Mouse (Mus musculus) brain, embryonic 14.5 days (tissue): Measurements from ENCODE around the gene Ppt2. TPM values are rescaled to one million over a fixed set of nuclear protein-coding genes. Genes with fewer than 3 reads are reported as not detected.
A peak's percentile ranks its signal among the peaks of the same experiment; 100 is the strongest.

ENCODE experiments used
- DNase-seq: peaks from one replicate; pipeline ENCODE4 v3.0.0-alpha.2; 2011; ENCODE audit warnings: low read depth
- CTCF ChIP-seq: fragments of 200-500 bp; IDR thresholded peaks from 2 replicates; pipeline ENCODE4 v1.5.1; 2012; ENCODE audit warnings: inconsistent platforms, mild to moderate bottlenecking, moderate library complexity, borderline replicate concordance; ENCODE audit not compliant: insufficient read depth, insufficient read length; ENCODE audit errors: extremely low read depth
- POLR2A ChIP-seq: fragments of 200-500 bp; IDR thresholded peaks from 2 replicates; pipeline ENCODE4 v1.6.1; 2012; ENCODE audit warnings: mild to moderate bottlenecking, inconsistent platforms, borderline replicate concordance; ENCODE audit not compliant: poor library complexity, insufficient read depth, insufficient read length, severe bottlenecking; ENCODE audit errors: extremely low read depth
- polyA plus RNA-seq: library from polyadenylated mRNA; depleted of rRNA; stranded (reverse); fragments of >200 nt; gene quantifications from 2 replicates; pipeline ENCODE4 v1.2.3, GENCODE M21; 2012

The Ppt2 gene
- polyA plus RNA-seq, 1 experiment: 31.7 TPM

GRCm38 (mm10) chr17:34629221-34629751 is 976 bp upstream of the Ppt2 start, which contains the start of gene Prrt1:
TSS of gene Prrt1 (plus strand) at chr17:34629533.
- TF ChIP-seq POLR2A (no peak), CTCF (no peak)
- peak; percentile 92 for DNase-seq

DNA sequence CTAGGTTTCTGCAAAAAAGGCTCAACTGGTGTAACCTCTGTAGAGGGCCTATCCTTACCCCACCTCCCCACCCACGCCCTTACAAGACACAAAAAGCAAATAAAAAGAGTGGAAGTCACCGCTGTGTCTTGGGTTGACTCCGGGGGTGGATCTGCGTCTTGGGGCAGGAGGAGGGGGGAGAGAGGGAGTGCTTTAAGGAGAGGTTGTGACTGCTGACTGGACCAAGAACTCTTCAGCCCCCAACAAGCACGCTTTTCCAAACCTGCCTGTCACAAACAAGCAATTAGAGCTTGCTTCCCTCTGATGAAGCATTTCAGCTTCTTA is 296 bp upstream of the Ppt2 start:
- no peak for DNase-seq
- no peak for TF ChIP-seq POLR2A

GRCm38 (mm10) chr17:34627093-34627942 is 992 bp downstream of the Ppt2 start:
- TF ChIP-seq CTCF (no peak), POLR2A (no peak)

DNA sequence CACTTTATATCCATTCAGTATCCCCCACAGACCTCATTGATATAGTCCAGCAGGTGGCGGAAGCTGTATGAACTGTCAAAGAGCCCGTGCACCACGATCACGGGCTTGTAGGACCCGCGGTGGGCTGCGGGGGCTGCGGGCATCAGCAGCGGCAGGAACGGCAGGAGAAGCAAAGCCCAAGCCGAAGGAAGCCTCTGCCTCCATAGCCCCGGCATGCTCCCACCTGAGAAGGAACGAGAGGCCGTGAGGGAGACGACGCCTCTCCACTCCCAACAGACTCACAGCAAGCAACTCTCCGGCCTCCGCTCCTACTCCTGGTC is 1.6 kb downstream of the Ppt2 start:
- no peak for TF ChIP-seq POLR2A
- TF ChIP-seq CTCF: peak; percentile 59; the same call in 1 of the 2 replicates
- DNase-seq: peak; percentile 80

More at GRCm38 (mm10) chr17:34627093-34627942, 992 bp downstream of the Ppt2 start:
- peak; percentile 97 for DNase-seq

- TF ChIP-seq POLR2A: no peak
- TF ChIP-seq CTCF: no peak
- DNase-seq: no peak
Measured at GRCm38 (mm10) chr17:34626062-34626772, 2.1 kb downstream of the Ppt2 start.

DNA sequence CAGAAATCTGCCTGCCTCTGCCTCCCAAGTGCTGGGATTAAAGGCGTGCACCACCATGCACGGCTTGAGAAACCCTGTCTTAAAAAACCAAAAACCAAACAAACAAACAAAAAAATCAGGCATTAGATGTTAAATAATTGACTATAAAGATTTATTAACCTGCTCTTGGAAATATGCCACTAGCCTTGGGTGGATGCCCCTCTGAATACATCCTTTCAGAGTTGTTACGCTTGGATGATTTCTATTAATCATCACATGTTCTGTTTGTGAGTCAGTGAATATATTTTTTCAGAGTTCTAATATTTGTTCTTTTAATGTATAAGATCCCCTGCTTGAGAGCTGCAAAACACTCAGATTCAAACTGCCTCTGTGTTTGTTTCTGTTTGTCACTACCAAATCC is 3.3 kb downstream of the Ppt2 start:
- TF ChIP-seq POLR2A (no peak), CTCF (no peak)
- no peak for DNase-seq

DNA sequence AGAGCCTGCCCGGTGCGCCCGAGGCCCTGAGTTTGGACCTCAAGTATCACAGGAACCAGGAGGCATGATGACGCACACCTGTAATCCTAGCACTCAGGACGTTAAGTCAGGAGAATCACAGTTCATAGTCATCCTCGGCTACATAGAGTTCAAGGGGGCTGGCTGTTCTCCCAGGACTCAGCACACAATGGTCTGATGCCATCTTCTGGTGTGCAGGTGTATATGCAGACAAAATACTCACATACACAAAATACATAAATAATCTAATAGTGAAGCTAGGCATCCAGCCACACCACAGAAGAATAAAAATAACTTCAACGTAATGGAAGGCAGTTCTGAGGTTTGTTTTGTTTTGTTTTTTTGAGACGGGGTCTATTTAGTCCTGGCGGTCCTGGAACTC is 5.1 kb downstream of the Ppt2 start:
- no peak for DNase-seq
- TF ChIP-seq CTCF (no peak), POLR2A (no peak)

DNA sequence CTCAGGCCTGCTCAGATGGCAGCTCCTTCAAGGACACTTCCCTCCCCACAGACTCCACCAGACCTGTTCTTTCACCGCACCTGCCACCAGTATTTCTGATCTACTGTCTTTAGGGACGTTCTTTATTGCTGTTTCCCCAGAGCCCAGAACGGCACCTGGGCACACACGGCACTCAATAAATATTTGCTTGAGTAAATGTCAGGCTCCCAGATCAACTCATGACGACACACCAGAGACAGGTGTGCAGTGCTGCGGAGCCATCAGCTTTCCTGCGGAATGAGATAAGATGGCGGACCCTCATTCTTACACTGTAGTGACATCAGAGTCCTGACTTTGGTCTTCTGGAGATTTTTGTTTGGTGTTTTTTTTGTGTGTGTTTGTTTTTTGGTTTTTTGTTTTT is 7.3 kb downstream of the Ppt2 start:
- TF ChIP-seq POLR2A (no peak), CTCF (no peak)
- no peak for DNase-seq

DNA sequence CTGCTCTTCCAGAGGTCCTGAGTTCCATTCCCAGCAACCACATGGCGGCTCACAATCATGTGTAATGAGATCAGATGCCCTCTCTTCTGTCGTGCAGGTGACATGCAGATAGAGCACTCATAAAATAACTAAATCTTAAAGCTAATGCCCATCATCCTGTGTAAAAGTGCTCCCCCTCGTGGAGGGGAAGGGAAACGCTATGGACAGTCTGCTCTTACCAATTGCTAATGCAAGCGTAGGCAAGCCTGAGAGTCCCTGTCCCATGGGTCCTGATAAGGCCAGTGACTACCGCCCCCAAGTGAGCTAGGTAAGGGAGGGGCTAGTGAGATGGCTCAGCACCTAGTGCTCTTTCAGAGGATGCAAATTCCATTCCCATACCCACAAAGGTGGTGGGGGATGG is 9.3 kb downstream of the Ppt2 start:
- DNase-seq: peak; percentile 65
- TF ChIP-seq POLR2A (no peak), CTCF (peak; percentile 71; the same call in 1 of the 2 replicates)

- DNase-seq: no peak
- TF ChIP-seq POLR2A: no peak
- TF ChIP-seq CTCF: no peak
Measured at GRCm38 (mm10) chr17:34615871-34616270, 12.4 kb downstream of the Ppt2 start, which contains the start of gene Egfl8. TSS of gene Egfl8 (minus strand) at chr17:34615971.

DNA sequence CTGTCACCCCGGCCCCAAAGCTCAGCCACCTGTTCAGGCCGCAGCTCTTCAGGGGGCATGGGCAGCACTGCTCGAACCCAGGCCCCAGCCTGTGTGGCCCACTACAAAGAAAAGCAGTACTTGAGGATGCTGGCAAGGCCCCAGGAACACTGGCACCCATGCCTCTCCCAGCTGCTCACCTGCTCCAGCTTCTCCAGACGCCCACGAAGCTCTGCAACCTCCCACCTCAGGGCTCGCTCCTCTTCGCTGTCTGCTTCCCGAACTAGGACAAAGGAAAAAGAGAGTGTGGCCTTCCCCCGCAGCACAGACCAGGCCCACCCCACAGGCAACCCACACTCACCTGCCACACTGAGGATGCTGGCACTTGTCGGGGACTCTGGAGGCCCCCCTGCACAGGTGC is 14.5 kb downstream of the Ppt2 start:
- no peak for DNase-seq
- TF ChIP-seq CTCF (no peak), POLR2A (no peak)

DNA sequence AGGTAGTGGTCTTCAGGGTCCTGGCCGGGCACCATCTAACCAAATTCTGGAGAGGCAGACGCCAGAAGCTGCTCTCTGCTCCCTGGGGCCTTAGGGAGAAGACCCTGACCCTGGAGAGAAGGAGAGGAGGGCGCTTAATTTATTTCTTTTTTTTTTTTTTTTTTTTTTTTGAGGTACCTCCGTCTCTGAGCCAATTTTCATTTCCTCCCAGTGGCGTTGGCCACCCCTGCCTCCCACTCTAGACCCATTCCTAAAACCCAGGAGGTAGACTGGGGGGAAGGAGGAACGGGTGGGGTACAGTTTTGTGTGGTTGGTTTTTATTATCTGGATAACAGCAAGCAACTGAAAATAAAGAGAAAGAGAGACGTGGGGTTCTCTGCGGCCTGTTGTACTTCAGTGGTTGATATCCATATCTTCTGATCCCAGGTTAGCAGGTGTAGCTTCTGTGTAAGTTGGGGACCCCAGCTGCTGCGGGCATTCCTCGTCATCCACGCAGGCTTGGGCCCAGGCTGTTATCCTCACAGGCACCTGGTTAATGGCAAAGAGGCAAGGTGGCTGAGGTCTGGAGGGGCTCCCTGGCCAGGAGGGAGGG is 15.2 kb downstream of the Ppt2 start:
- DNase-seq: no peak
- TF ChIP-seq POLR2A (no peak), CTCF (no peak)
